Mouse (Mus musculus) liver, embryonic 16.5 days (tissue): ENCODE data around the gene Sec62. TPM values are rescaled to one million over a fixed set of nuclear protein-coding genes. Genes with fewer than 3 reads are reported as not detected.
"Not testable (repeated sequence)": the region's sequence is repeated elsewhere in the genome, so short reads cannot be mapped to it uniquely, and the experiment has no call there.

Experiments used
- ATAC-seq: fragments of 200-750 bp; cut with Nextera tagmentation; 2 replicates; pipeline ENCODE4 v1.8.0; 2017; ENCODE audit warnings: low read depth, mild to moderate bottlenecking, moderate number of reproducible peaks, moderate library complexity
- H3K27ac ChIP-seq: fragments of 300-500 bp; sonication (generic); 2 replicates; pipeline ENCODE4 v1.5.1; 2014; ENCODE audit warnings: mild to moderate bottlenecking, low read length
- H3K27me3 ChIP-seq: fragments of 300-500 bp; sonication (generic); 2 replicates; pipeline ENCODE4 v1.6.1; 2014; ENCODE audit warnings: low read depth, low read length, mixed read lengths; ENCODE audit not compliant: control insufficient read depth, insufficient read depth
- H3K36me3 ChIP-seq: fragments of 300-500 bp; sonication (generic); 2 replicates; pipeline ENCODE4 v1.6.1; 2014; ENCODE audit warnings: mild to moderate bottlenecking; ENCODE audit not compliant: control insufficient read depth, insufficient read depth
- H3K4me1 ChIP-seq: fragments of 300-500 bp; sonication (generic); 2 replicates; pipeline ENCODE4 v1.6.1; 2014; ENCODE audit warnings: low read depth, low read length, mixed read lengths; ENCODE audit not compliant: control insufficient read depth
- H3K4me2 ChIP-seq: fragments of 300-500 bp; sonication (generic); 2 replicates; pipeline ENCODE4 v1.6.1; 2014; ENCODE audit warnings: low read depth, low read length, mixed read lengths
- H3K4me3 ChIP-seq: fragments of 300-500 bp; sonication (generic); 2 replicates; pipeline ENCODE4 v1.5.1; 2014; ENCODE audit warnings: low read depth, mild to moderate bottlenecking, low read length
- H3K9ac ChIP-seq: fragments of 300-500 bp; sonication (generic); 2 replicates; pipeline ENCODE4 v1.6.1; 2014; ENCODE audit warnings: low read depth, low read length
- H3K9me3 ChIP-seq: fragments of 300-500 bp; sonication (generic); replicated peaks from 2 replicates; pipeline ENCODE4 v1.6.1; 2016; ENCODE audit warnings: low read length; ENCODE audit not compliant: control insufficient read depth
- WGBS: fragments of 180-500 bp; shearing (Covaris S2); extraction: QIAGEN DNeasy Blood & Tissue Kit; methylation state at CpG from one replicate; pipeline ENCODE4 v1.1.7; 2014; ENCODE audit not compliant: insufficient replicate concordance; 5-methylcytosine and 5-hydroxymethylcytosine counted together
- polyA plus RNA-seq: library from polyadenylated mRNA; unstranded; fragments of >200 nt; fragmentation: Nextera tagmentation; extraction: Ambion mirVana; gene quantifications from 2 replicates; pipeline ENCODE4 v1.2.1, GENCODE M21; 2015

The Sec62 gene
- polyA plus RNA-seq, 1 experiment from 2014 or later: 45.1 TPM

DNA sequence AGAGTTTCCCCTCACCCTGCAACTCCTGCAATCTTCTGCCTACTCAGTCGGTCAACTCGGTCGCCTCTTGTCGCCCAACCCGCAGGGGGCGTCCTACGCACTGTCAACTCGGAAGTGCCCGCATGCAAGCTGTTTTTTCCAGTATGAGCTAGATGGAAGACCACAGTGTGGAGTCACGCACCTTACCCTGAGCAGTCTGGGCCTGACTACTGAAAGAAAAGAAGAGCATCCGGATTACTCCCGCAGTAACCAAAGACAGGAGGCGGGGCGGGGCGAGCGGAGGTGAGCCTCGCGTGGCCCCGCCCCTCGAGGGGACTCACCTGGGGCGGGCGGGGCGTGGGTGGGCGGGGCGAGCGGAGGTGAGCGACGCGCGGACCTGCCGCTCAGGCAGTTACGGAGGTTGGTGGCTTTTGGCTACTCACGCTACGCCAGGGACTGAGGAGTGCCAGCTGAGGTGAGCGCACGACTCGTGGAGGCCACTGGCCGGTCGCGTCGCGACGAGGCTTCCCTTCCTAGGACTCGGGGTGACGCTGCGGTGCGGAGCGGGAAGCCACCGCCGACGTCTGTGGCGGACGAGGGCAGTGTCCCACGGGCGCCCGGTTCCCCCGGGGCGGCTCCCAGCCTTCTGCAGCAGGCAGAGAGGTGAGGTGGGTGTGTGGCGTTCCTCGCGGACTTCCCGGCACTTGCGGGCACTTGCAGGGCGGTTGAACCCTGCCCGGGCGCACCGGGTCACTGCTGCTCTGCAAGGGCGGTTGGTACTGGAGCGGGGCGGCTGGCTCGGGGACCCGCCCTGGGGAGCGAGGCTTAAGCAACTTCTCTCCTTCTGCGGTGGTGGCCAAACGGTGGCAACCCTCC lies 63.2 kb downstream of the Sec62 start, which contains the start of gene Gpr160:
Gene Gpr160, plus strand, starts transcription at position 347 of the 855 bp plus-strand sequence.
- Histone ChIP-seq H3K9me3 (no peaks in the 10 kb centered on the region), H3K4me3 (peak within 1 kb of the TSS; percentile 67), H3K27me3 (peaks cover 11% of the 10 kb centered on the region), H3K27ac (peak within 1 kb of the TSS; percentile 30; the same call in 1 of the 2 replicates), H3K9ac (peak within 1 kb of the TSS; percentile 51), H3K4me1 (peaks cover 4% of the 10 kb centered on the region), H3K36me3 (no peaks in the 10 kb centered on the region), H3K4me2 (peak within 1 kb of the TSS; percentile 82)
- WGBS: under 1% methylated on average over 73 of the region's 75 CpGs
- ATAC-seq: peak; percentile 81

DNA sequence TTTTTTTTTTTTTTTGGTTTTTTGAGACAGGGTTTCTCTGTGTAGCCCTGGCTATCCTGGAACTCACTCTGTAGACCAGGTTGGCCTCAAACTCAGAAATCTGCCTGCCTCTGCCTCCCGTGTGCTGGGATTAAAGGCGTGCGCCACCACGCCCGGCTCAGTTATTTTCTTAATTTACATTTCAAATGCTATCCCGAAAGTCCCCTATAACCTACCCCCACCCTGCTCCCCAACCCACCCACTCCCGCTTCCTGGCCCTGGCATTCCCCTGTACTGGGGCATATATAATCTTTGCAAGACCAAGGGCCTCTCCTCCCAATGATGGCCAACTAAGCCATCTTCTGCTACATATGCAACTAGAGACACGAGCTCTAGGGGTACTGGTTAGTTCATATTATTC lies 66.9 kb downstream of the Sec62 start:
- H3K4me2 ChIP-seq, H3K9ac ChIP-seq, ATAC-seq, H3K36me3 ChIP-seq, H3K4me3 ChIP-seq, H3K9me3 ChIP-seq, H3K4me1 ChIP-seq, H3K27ac ChIP-seq: not testable (repeated sequence)
- 80% methylated on average over 8 of the region's 8 CpGs for WGBS
- H3K27me3 ChIP-seq: peaks cover 11% of the 10 kb centered on the region

DNA sequence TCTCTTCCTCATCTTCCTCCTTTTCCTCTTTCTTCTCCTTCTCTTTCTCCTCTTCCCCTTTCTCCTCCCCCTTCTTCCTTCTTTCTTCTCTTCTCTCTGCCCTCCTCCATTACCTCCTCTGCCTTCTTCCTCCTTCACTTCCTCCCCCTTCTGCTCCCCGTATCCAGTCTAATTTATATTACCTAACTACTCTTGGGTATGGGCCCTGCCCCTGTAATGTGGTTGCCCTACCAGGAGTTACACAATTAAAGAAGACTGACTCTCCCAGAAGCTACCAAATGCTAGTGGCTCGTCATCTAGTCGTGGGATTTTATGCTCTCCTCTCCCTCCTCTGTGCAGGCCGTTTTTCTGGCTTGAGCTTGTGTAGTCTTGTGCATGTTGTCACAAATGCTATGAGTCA lies 68.0 kb downstream of the Sec62 start:
- no peaks in the 10 kb centered on the region for H3K36me3 ChIP-seq
- no peak overlapping the region for H3K9ac ChIP-seq
- H3K27ac ChIP-seq: no peak overlapping the region
- peaks cover 1% of the 10 kb centered on the region for H3K4me1 ChIP-seq
- H3K4me2 ChIP-seq: no peak overlapping the region
- no peak overlapping the region for H3K4me3 ChIP-seq
- peaks cover 11% of the 10 kb centered on the region for H3K27me3 ChIP-seq
- 39% methylated on average over 4 of the region's 4 CpGs for WGBS
- H3K9me3 ChIP-seq: no peaks in the 10 kb centered on the region
- no peak for ATAC-seq

DNA sequence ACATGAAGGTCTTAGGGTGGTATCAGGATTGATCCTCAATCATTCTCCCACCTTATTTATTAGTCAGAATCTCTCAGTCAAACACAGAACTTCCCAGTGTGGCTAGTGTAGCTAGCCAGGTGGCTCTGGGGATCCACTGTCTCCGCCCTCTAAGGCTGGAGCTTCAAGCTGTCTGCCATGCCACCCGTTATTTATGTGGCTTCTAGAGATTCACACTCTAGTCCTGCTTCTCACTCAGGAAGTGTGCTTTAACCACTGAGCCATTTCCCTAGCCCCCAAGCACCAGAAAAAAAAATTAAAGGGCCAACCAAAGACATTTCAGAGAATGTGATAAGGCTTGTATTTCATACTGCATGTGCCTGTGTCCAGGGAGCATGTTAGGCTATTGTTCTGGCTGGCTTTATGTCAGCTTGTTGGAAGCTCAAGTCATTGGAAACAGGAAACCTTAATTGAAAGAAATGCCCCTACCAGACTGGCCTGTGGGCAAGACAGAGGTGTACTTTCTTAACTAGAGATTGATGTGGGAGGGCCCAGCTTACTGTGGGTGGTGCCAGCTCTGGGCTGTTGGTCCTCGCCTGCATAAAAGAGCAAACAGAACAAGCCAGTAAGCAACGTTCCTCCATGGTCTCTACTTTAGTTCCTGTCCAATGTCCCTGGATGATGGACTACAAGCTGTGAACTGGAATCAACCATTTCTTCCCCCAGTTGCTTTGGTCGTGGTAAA lies 71.2 kb downstream of the Sec62 start:
- 30% methylated on average over 5 of the region's 5 CpGs for WGBS

DNA sequence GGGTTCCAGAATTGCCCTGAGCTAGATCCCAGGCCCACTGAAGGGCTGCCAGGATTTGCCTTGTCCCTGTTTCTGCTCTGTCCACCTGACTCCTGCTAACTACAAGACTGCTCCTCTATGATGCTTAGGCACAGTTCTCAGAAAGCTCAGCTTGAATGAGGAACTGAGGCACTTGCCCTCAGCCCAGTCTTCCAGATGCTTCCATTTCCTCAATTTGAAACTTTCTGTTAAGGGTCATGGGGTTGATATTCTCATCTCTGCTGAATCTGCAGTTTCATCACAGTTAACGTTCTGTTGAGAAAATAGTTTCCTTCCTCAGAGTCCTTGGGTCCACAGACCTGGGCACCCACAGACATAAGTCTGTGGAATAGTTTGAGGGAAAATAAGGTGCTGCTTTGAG lies 72.0 kb downstream of the Sec62 start:
- WGBS: 15% methylated on average over 1 of the region's 1 CpGs
- ATAC-seq: peak; percentile 32; the same call in 1 of the 2 replicates
- Histone ChIP-seq H3K9ac (no peak overlapping the region), H3K36me3 (no peaks in the 10 kb centered on the region), H3K4me1 (no peaks in the 10 kb centered on the region), H3K9me3 (no peaks in the 10 kb centered on the region), H3K4me2 (no peak overlapping the region), H3K27ac (peak overlapping the region; percentile 21; the same call in 1 of the 2 replicates), H3K27me3 (no peaks in the 10 kb centered on the region), H3K4me3 (no peak overlapping the region)

More for the DNA sequence above, 71.2 kb downstream of the Sec62 start:
- Histone ChIP-seq H3K9me3 (no peaks in the 10 kb centered on the region), H3K4me1 (no peaks in the 10 kb centered on the region), H3K27me3 (no peaks in the 10 kb centered on the region), H3K27ac (no peak overlapping the region), H3K36me3 (no peaks in the 10 kb centered on the region), H3K4me3 (no peak overlapping the region), H3K9ac (no peak overlapping the region), H3K4me2 (no peak overlapping the region)
- ATAC-seq: no peak

DNA sequence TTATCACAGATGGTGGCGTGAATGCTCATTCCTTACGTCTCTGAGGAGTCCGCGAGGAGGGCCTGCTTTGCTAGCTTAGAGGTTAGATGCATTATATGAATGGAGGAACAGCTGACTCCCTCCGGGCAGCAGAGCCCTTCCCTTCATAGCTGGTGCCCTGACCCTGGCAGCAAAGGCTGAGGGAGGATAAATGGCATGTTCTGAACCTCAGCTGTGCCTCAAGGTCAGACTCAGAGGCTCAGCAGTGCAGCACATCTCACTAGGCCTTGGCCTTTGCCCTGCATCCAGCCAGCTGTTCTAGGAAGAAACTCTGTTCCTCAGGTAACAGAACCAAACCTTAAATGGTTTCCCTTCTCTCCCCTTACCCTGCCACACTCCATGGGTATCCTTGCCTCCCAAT lies 75.5 kb downstream of the Sec62 start:
- ATAC-seq: no peak
- H3K27me3 ChIP-seq: no peaks in the 10 kb centered on the region
- no peaks in the 10 kb centered on the region for H3K4me1 ChIP-seq
- H3K36me3 ChIP-seq: no peaks in the 10 kb centered on the region
- no peaks in the 10 kb centered on the region for H3K9me3 ChIP-seq
- no peak overlapping the region for H3K27ac ChIP-seq
- no peak overlapping the region for H3K9ac ChIP-seq
- H3K4me3 ChIP-seq: no peak overlapping the region
- 77% methylated on average over 5 of the region's 5 CpGs for WGBS
- no peak overlapping the region for H3K4me2 ChIP-seq

DNA sequence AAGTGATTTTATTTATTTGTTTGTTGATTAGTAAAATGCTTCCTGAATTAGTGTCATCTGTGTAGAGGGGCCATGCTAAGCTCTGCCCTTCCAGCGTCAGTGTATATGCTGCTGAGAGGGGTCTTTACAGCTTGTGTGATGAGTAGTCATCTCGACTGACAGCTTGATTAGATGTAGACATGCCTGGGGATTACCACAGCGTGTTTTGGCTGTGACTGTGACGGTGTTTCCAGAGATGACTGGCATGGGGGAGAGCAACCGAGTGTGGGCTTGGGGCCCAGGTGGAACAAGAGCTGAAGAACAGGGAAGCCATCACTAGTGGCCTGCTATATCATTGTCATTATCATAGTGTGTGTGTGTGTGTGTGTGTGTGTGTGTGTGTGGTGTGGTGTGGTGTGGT lies 76.0 kb downstream of the Sec62 start:
- H3K9ac ChIP-seq: no peak overlapping the region
- H3K4me2 ChIP-seq: no peak overlapping the region
- no peaks in the 10 kb centered on the region for H3K4me1 ChIP-seq
- H3K36me3 ChIP-seq: no peaks in the 10 kb centered on the region
- no peaks in the 10 kb centered on the region for H3K27me3 ChIP-seq
- WGBS: 51% methylated on average over 5 of the region's 5 CpGs
- H3K4me3 ChIP-seq: no peak overlapping the region
- no peak for ATAC-seq
- H3K9me3 ChIP-seq: no peaks in the 10 kb centered on the region
- H3K27ac ChIP-seq: no peak overlapping the region

DNA sequence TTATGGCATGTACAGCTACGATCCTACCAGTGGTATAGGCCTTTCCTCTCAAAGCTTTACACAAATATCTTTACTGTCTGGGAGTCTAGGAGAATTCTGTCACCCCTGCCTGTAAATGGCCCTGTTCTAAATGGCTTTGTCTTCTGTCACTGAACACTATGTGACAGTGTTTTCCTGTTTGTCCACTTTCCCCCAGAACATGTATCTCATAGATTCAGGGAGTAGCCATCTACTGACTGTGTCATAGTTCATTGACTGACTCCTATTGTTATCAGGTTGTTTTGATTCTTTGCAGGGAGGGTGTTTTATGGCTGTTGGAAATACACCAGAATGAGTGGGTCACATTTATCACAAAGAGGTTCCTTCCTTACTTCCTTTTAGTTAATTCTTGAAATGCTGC lies 77.3 kb downstream of the Sec62 start:
- Histone ChIP-seq H3K36me3 (no peaks in the 10 kb centered on the region), H3K4me2 (no peak overlapping the region), H3K4me1 (no peaks in the 10 kb centered on the region), H3K27ac (no peak overlapping the region), H3K9ac (no peak overlapping the region), H3K27me3 (no peaks in the 10 kb centered on the region), H3K9me3 (no peaks in the 10 kb centered on the region), H3K4me3 (no peak overlapping the region)
- 64% methylated on average over 1 of the region's 1 CpGs for WGBS
- ATAC-seq: no peak
